Mouse (Mus musculus) adrenal gland (tissue): ENCODE measurements around the gene Pde6d.
"Not testable (repeated sequence)": the region's sequence is repeated elsewhere in the genome, so short reads cannot be mapped to it uniquely, and the experiment has no call there.

ENCODE experiments used
- intact Hi-C: fragments of 180-260 bp; cut with DNase I; formaldehyde crosslinking; loops from one replicate; pipeline ENCODE4 v1.15.1; 2025

The Pde6d gene

DNA sequence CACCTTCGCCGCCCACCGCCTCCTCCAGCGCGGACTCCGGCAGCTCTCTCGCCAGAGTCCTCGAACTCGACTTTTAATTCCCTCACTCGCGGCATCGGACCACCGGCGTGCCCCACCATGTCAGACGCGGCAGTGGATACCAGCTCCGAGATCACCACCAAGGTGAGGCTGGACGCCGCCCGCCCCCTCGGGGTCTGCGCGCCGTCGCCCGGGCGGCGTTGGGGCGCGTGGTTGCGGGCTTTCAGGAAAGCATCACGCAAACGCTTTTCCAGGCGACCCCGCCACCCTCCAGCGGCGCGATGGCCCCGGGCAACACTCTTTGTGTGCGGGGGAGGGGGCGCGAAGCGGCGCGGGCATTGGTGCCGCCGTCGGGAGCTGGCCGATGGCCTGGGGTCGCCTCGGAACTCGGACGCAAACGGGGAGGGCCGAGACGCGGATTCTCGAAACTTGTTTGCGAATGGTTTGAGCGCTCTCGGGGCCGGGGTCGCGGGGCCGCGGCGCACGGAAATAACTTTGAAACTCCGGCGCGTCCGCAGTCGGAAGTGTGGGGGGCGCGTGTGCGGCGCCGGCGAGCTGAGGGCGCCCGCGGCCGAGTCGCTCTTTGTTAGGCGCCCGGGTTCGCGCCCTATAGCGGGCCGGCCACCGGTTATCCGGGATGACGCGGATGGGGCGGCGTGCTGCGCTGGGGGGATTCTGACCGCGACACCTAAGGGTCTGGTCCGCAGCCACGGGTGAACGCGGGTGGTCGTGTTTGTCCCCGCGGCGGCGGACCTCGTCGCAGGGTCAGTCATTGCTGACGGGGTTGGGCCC is 55.4 kb downstream of the Pde6d start:
- intact Hi-C loops: no loop called here

DNA sequence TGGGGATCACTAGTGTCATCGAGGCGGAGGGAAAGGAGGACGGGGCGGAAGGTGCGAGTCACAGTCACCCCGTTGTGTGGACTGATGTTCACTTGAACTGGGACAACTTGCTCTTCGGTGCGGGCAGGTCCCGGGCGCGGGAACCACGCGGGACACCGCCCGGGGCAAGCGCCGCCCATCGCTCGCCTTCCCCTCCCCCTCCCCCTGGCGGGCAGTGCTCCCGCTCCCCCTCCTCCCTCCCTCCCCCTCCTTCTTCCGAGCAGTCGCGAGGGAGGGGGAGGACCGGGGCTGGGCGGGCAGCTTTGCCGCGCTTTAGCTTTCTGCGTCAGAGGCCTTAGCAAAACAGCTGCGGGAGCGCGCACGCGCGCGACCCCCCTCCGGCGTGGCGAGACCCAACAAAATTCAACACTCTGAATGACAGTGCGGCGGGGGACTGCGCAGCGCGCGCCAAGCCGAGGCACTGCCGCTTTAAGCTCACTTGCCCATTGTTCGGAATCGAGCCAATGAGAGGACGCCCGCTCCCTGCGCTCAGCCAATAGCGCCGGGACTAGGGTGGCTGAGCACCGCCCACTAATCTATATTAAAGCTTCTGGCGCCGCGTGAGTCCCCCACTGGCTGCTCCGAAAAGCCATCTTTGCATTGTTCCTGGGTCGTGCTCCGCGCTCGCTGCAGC is 56.2 kb downstream of the Pde6d start, which contains the start of gene Ptma:
Ptma (plus strand) TSS at position 611 of the 673 bp plus-strand sequence.
- intact Hi-C loops: no loop called here

DNA sequence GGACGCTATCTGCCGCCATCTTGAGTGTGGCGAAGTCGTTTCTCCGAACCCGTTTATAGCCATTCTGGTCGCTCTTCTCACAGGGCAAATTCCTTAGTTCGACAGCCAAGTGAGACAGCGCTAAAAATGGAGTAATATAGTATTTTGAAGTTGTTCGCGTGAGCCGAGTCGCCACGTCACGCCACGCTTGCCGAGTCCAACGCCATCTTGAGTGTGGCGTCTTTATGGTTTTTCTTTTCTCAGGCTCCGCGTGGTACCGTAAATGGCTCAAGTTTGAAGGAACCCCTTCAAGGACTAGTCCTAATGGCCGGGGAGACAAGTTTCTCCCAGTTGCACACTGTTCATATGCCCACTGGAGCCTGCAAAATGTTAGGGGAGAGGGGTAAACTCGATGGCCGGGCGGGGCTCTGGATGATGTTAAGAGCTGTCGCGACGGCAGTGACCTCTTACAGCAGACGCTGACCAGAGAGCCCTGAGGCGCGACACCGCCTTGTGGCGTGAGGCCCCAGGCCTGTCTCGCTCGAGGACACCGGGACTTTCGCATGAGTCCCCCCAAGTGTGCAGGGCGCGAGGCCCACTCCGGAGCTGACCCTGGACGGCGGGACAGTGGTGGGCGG is 56.8 kb downstream of the Pde6d start:
- intact Hi-C loops: no loop called here

DNA sequence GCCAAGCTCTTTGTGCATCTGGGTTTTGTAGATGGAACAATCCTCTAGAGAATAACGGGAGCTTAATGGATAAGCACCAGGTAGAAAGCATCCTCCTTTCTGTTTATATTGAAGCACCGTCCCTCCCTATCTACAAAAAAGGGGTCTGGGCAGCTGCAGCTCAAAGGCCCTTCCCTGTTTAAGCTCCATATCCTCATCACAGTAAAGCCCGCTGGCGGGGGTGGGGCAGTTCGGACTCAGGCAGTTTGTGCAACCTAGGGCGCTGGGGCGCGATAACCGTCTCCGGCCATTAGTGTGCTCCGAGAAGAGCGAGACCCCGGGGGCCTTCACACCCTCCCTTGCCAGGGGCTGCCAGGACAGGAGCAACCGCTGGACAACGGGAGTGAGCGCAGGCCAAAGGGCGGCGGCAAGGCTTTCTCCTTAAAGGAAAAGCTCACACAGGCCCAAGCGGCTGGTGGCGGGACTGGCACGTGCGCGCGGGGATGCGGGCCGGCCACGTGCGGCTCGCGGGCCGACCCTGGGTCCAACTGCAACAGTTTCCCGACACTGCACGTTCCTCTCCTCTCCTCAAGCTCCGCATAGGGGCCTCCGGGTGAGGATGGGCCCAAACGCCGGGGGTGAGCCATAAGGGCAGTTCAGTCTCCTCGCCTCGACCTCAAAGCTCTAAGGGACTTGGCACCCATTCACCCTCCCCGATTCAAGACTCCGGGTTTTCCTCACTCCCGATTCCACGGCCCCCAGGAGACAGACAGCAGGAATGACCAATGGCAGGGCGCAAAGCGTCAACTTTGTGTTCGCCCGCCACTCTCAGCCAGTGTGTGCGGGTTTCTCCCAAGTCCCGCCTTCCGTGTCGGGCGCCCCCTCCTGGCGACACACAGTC is 57.6 kb downstream of the Pde6d start:
- intact Hi-C loops: no loop called here

- intact Hi-C loops: no loop called here
Observed at GRCm38 (mm10) chr1:86523776-86524618, 58.4 kb downstream of the Pde6d start.

- intact Hi-C loops: no loop called here
Observed at GRCm38 (mm10) chr1:86522286-86522871, 60.0 kb downstream of the Pde6d start.

GRCm38 (mm10) chr1:86520361-86520760 is 62.1 kb downstream of the Pde6d start:
- intact Hi-C loops: no loop called here

DNA sequence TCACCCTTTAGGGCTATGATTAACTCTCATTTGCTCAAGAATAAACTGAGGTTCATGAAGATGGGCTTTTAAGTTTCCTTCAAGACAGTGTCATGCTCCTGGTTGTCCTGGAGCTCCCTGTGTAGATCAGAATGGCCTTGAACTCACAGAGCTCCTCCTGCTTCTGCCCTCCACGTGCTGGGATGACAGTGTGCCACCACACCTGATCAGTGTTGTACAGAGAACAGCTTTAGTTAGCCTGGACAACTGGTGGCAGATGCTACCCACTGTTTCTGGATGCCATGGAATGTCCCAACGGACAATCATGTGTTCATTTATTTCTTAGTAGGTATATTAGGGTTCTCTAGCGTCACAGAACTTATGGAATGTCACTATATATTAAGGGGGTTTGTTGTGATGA is 65.4 kb downstream of the Pde6d start:
- intact Hi-C loops: no loop called here

DNA sequence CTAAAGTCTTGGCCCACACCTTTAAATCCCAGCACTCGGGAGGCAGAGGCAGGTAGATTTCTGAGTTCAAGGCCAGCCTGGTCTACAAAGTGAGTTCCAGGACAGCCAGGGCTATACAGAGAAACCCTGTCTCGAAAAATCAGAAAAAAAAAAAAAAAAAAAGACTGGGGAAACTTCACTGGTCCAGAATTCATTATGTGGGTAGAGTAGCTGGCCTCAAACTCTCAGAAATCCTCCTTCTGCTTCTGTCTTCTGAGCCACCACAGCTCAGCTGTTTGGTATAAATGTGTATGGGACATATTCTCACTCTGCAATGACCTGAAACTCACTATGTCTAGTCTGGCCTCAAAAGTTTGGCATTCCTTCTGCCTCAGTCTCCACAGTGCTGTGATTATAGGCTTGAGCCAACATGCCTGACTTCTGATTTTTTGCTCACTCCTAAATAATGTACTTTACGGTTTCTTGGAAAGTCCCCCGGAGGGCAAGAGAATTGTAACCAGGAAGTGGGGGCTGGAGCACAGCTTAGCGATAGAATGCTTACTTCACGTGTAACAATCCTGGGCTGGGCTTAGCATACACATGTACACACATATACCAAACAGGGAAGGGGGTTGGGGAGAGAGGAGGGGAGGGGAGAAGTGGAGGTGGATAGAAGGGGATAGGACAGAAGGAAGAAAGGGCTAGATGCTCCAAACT is 66.6 kb downstream of the Pde6d start:
- intact Hi-C loops: no loop called here

- intact Hi-C loops: not testable (repeated sequence)
Observed at GRCm38 (mm10) chr1:86513031-86513430, 69.4 kb downstream of the Pde6d start.

GRCm38 (mm10) chr1:86512154-86512720 is 70.2 kb downstream of the Pde6d start:
- intact Hi-C loops: no loop called here

DNA sequence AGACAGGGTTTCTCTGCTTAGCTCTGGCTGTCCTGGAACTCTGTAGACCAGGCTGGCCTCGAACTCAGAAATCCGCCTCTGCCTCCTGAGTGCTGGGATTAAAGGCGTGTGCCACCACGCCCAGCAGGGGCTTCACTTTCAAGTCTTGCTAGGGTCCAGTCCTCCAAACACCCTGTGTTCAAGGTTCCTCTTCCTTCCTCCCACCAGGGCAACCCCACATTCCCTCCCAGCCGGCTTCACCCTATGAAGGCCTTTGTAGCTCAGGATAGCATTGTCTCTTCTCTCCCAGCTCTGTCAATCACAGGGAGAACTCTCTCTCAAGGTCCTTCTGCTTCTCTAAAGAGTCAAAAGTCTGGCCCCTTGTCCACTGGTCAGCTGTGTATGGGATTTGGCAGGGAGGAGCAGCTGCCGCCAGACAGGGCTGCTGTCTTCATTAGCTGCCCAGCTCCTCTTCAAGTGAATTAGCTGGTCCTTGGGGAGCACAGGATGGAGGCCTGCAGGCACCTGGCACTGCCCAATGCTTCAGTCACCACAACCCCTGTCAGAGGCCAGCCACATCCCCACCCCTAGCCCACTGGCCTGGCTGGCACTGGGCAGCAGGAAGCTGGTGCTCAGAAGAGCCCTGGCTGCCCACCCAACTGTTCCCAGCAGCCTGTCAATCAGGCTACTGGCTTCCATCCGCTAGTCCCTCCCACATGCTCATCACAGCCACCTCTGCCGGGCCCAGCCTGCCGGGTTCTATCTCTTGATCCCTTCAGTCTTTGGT is 71.6 kb downstream of the Pde6d start:
- intact Hi-C loops: no loop called here

- intact Hi-C loops: no loop called here
Observed at GRCm38 (mm10) chr1:86510266-86510665, 72.2 kb downstream of the Pde6d start.

- intact Hi-C loops: no loop called here
Observed at GRCm38 (mm10) chr1:86509410-86509809, 73.0 kb downstream of the Pde6d start.

DNA sequence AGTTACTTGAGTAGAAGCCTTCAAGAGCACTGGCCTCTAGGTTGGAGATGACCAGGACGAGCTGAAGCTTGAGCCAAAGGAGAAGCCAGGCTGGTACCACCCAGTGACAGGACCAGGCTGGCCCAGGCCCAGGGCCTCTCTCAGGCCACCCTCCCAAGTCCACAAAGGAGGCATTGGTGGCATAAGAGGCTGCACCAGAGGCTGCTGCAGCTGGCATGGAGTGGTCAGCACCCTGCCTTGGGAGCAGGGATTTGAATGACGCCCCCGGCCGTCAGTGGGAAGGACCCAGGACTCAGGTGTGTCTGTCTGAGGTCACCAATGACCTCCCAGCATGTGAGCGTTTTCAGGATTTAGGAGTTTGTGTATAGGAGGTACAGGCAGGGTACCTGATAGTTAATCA is 74.6 kb downstream of the Pde6d start:
- intact Hi-C loops: no loop called here

DNA sequence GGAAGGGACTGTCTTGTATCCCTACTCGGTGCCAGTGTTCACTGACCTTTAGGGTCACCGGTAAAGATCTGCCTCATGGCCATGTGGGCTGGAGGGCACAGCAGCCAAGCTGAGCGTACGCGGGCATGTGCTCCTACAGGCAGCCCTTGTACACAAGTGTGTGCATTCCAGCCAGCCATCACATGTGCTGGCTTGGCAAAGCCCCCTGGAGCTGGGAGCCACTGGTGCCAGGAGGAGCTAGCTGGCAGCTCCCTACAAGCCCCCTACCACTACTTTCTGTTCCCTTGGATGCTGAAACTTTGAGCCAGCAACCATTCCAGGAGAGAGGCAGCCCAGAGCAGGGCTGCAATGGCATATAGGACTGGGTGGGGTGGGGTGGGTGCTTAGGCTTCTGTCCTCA is 76.0 kb downstream of the Pde6d start:
- intact Hi-C loops: no loop called here

DNA sequence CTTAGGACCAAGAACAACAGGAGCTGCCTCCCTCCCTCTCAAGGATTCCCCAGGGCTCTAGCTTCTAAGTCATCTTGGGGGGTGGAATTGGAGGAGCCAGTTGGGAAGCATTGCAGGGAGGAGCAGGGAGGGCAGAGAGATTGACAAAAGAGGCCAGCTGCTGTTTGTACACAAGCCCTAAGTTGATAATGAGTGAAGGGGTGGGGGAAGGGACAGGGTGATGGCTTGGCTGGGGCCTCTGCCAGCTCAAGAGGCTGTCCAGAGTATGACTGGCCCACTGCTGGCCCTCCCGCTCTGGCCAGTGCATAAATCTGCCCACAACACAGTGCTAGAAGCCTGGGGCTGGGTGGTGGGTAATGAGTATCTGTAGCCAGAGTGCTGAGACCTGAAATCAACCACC is 77.0 kb downstream of the Pde6d start:
- intact Hi-C loops: no loop called here

DNA sequence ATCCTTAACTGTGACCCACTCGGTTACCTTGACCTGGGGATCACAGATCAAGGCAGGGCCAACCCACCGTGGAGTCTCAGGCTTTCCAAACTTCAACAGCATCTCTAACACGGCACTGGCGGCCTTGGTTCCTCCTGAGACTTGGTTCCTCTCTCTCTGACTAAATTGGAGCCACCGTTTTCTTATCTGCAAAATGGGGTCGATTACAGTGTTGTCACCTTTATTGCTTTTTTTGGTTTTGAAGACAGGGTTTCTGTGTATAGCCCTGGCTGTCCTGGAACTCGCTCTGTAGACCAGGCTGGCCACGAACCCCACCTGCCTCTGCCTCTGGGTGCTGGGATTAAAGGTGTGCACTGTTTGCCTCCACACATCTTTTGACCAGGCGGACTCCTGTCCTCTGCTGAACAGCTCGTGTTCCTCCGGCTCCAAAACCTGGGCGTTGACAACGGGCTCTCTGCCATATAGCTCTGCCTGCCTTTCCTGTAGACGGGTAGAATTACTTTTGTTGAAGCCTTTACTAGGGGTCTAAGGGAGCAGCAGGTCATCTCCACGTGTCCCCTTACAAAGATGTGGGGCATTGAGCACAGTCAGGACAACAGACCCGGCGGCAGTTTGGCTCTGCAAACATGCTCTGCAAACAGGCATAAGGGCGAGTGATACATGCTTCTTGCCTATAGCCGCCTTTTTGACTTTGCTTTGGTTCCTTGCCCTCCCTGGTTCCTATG is 77.6 kb downstream of the Pde6d start:
- intact Hi-C loops: no loop called here
